Mouse (Mus musculus): Measurements from ENCODE around the gene Batf3.

- TF ChIP-seq CTCF (IDR thresholded peaks at IDR 0.05; ENCODE audit: low read depth) (no peak), EP300 (IDR thresholded peaks at IDR 0.05; ENCODE audit: low read depth) (no peak)
These were observed 26.0 kb downstream of the Batf3 start for GRCm38 (mm10) chr1:191123696-191124095.
